In the genomic region with DNA sequence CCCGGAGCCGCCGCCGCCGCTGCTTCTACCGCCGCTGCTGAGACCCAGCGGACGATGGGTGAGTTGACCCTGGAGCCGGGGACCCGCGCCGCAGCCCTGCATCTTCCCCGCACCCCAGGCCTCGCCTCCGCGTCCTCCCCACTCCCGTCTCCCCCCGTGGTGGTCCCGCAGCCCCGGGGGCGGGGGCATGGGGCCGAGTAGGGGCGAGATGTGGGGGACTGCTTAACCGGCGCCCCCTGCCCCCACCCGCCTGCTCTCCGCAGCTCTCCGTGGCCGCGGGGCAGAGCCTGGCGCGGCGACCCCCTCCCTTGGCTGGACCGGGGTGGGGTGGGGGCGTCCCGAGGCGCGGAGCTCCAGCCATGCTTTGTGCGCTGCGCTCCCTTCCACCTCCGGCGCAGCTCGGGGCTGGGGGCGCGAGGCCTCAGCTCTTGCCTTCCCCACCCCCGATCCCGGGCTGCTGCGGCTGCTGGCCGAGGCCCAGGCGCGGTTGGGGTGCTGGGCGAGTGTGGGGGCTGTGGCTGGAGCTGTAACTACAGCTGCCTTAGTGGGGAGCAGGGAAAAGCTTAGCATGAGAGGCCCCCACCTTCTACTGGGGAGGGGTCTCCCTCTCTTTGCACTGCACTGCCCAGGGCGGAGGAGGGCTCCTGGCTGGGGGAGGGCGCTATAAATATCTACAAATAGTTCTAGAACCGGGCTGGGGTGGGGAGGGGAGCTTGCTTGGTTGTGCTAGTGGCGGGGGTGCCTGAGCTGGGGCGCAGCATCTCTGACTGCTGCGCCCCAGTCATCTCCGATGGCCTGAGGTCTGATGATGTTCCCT, we compare ENCODE assay signal across 8 mouse cellular contexts. TPM values are rescaled to one million over a fixed set of nuclear protein-coding genes. Genes with fewer than 3 reads are reported as not detected.
DNase-seq lines count a peak whose midpoint lies in the region; ATAC-seq and TF ChIP-seq lines count a peak whose summit lies in the region.

No protein-coding gene starts in this region.

- no peak for DNase-seq in kidney, postnatal 0 days (ENCODE audit: low spot score)
- no peak for DNase-seq in kidney, postnatal 14 days
- DNase-seq in brain, adult 2 months (ENCODE audit: low read depth, low spot score): peak; percentile 74
- peak; percentile 56 to 64 for DNase-seq in layer of hippocampus, adult 2 months (ENCODE audit: low spot score in 2 of 2)

- H3K4me1 ChIP-seq in kidney, postnatal 0 days (replicated peaks; ENCODE audit: insufficient read depth, low read length): peaks cover 5% of the 10 kb centered on the region; the same call in 1 of the 2 replicates
- peaks cover 47% of the 10 kb centered on the region for H3K4me1 ChIP-seq in embryonic facial prominence, embryonic 13.5 days
- H3K4me1 ChIP-seq in midbrain, embryonic 12.5 days: peaks cover 31% of the 10 kb centered on the region

- no peaks in the 10 kb centered on the region for H3K36me3 ChIP-seq in kidney, postnatal 0 days (ENCODE audit: insufficient read depth, low read length)
- H3K36me3 ChIP-seq in embryonic facial prominence, embryonic 13.5 days: no peaks in the 10 kb centered on the region
- H3K36me3 ChIP-seq in midbrain, embryonic 12.5 days: no peaks in the 10 kb centered on the region

- H3K4me2 ChIP-seq in kidney, postnatal 0 days (ENCODE audit: low read length): peak overlapping the region; percentile 97
- peak overlapping the region; percentile 72 for H3K4me2 ChIP-seq in embryonic facial prominence, embryonic 13.5 days
- H3K4me2 ChIP-seq in midbrain, embryonic 12.5 days (replicated peaks): peak overlapping the region; percentile 83

- 0% methylated on average over 44 of the region's 60 CpGs for WGBS in kidney, postnatal 0 days
- under 1% methylated on average over 60 of the region's 60 CpGs for WGBS in embryonic facial prominence, embryonic 13.5 days
- WGBS in midbrain, embryonic 12.5 days: under 1% methylated on average over 51 of the region's 60 CpGs

- no peaks in the 10 kb centered on the region for H3K27me3 ChIP-seq in kidney, postnatal 0 days (ENCODE audit: insufficient read depth, low read length)
- H3K27me3 ChIP-seq in embryonic facial prominence, embryonic 13.5 days: no peaks in the 10 kb centered on the region
- H3K27me3 ChIP-seq in midbrain, embryonic 12.5 days: peaks cover 19% of the 10 kb centered on the region; the same call in 1 of the 2 replicates

- H3K9me3 ChIP-seq in kidney, postnatal 0 days (replicated peaks; ENCODE audit: low read length): no peaks in the 10 kb centered on the region
- H3K9me3 ChIP-seq in embryonic facial prominence, embryonic 13.5 days: no peaks in the 10 kb centered on the region
- no peaks in the 10 kb centered on the region for H3K9me3 ChIP-seq in midbrain, embryonic 12.5 days

- ATAC-seq in kidney, postnatal 0 days (replicated peaks; ENCODE audit: low FRiP score, low read depth): no peak; the same call in 1 of the 2 replicates
- ATAC-seq in embryonic facial prominence, embryonic 13.5 days (ENCODE audit: insufficient number of reproducible peaks, insufficient read depth, low FRiP score, low TSS enrichment, low read depth): peak; percentile 48
- peak; percentile 83 for ATAC-seq in midbrain, embryonic 12.5 days (ENCODE audit: low FRiP score, low read depth)
- no peak for ATAC-seq in activated CD4-positive, CD25-positive, alpha-beta regulatory T cell, adult 4 months
- ATAC-seq in erythroid progenitor cell, adult 5-6 weeks (replicated peaks; ENCODE audit: low FRiP score, poor library complexity, severe bottlenecking): no peak

- peak overlapping the region; percentile 57 for H3K27ac ChIP-seq in kidney, postnatal 0 days
- peak overlapping the region; percentile 92 for H3K27ac ChIP-seq in embryonic facial prominence, embryonic 13.5 days
- H3K27ac ChIP-seq in layer of hippocampus, adult 2 months: peak overlapping the region; percentile 100
- H3K27ac ChIP-seq in midbrain, embryonic 12.5 days (replicated peaks): peak overlapping the region; percentile 94

- H3K4me3 ChIP-seq in kidney, postnatal 0 days (replicated peaks; ENCODE audit: low read depth, low read length): peak overlapping the region; percentile 84
- peak overlapping the region; percentile 91 for H3K4me3 ChIP-seq in embryonic facial prominence, embryonic 13.5 days
- peak overlapping the region; percentile 90 for H3K4me3 ChIP-seq in layer of hippocampus, adult 2 months
- peak overlapping the region; percentile 98 for H3K4me3 ChIP-seq in midbrain, embryonic 12.5 days

- no peak for TF ChIP-seq CTCF in kidney, postnatal 0 days (IDR thresholded peaks at IDR 0.05; ENCODE audit: low read depth)
- no peak for TF ChIP-seq CTCF in layer of hippocampus, adult 2 months (conservative IDR thresholded peaks at IDR 0.05)

- H3K9ac ChIP-seq in kidney, postnatal 0 days (ENCODE audit: low read depth, low read length): peak overlapping the region; percentile 81
- H3K9ac ChIP-seq in embryonic facial prominence, embryonic 13.5 days: peak overlapping the region; percentile 96
- peak overlapping the region; percentile 99 for H3K9ac ChIP-seq in midbrain, embryonic 12.5 days (replicated peaks)

RNA-seq across cellular contexts. Expression of a gene that starts 0.5 kb away (rescaled TPM):
- polyA plus RNA-seq in kidney, postnatal 0 days (2015; fragmentation: Nextera tagmentation; extraction: Ambion mirVana): 6.7 and 7.4 TPM in 2 replicates
- 7.7 and 8.3 TPM in 2 replicates for polyA plus RNA-seq in embryonic facial prominence, embryonic 13.5 days (2015; fragmentation: Nextera tagmentation; extraction: Ambion mirVana)
- total RNA-seq in layer of hippocampus, adult 2 months (2021): 100 to 1,000 TPM; 109 to 115 TPM
- polyA plus RNA-seq in midbrain, embryonic 12.5 days (2016; fragmentation: Nextera tagmentation; extraction: Ambion mirVana): 11.8 and 13.1 TPM in 2 replicates
- under 1 TPM in 1 of 2 experiments, not detected in 1; 0.13 TPM for polyA plus RNA-seq in activated CD4-positive, CD25-positive, alpha-beta regulatory T cell, adult 4 months (2017; shearing (Covaris generic))
- not detected in 2 replicates for total RNA-seq in erythroid progenitor cell, adult 5-6 weeks (2015; ENCODE audit: low replicate concordance)
- total RNA-seq in erythroid progenitor cell, adult 5-6 weeks (2017; ENCODE audit: low replicate concordance): not detected in 2 replicates

RNA-seq across cellular contexts. Expression of a gene that starts 41.1 kb away (rescaled TPM):
- polyA plus RNA-seq in kidney, postnatal 0 days (2015; fragmentation: Nextera tagmentation; extraction: Ambion mirVana): 27.7 and 31.8 TPM in 2 replicates
- 47.7 and 48.0 TPM in 2 replicates for polyA plus RNA-seq in embryonic facial prominence, embryonic 13.5 days (2015; fragmentation: Nextera tagmentation; extraction: Ambion mirVana)
- 10 to 100 TPM; 28.2 to 30.2 TPM for total RNA-seq in layer of hippocampus, adult 2 months (2021)
- 41.9 and 43.6 TPM in 2 replicates for polyA plus RNA-seq in midbrain, embryonic 12.5 days (2016; fragmentation: Nextera tagmentation; extraction: Ambion mirVana)
- polyA plus RNA-seq in activated CD4-positive, CD25-positive, alpha-beta regulatory T cell, adult 4 months (2017; shearing (Covaris generic)): 10 to 100 TPM; 10.7 to 14.5 TPM
- total RNA-seq in erythroid progenitor cell, adult 5-6 weeks (2015; ENCODE audit: low replicate concordance): 8.6 and 9.2 TPM in 2 replicates
- total RNA-seq in erythroid progenitor cell, adult 5-6 weeks (2017; ENCODE audit: low replicate concordance): 22.5 and 26.3 TPM in 2 replicates

RNA-seq across cellular contexts. Expression of a gene that starts 59.8 kb away (rescaled TPM):
- 19.9 and 20.5 TPM in 2 replicates for polyA plus RNA-seq in kidney, postnatal 0 days (2015; fragmentation: Nextera tagmentation; extraction: Ambion mirVana)
- polyA plus RNA-seq in embryonic facial prominence, embryonic 13.5 days (2015; fragmentation: Nextera tagmentation; extraction: Ambion mirVana): 31.5 and 34.4 TPM in 2 replicates
- 10 to 100 TPM; 31.0 to 32.2 TPM for total RNA-seq in layer of hippocampus, adult 2 months (2021)
- 46.4 and 50.7 TPM in 2 replicates for polyA plus RNA-seq in midbrain, embryonic 12.5 days (2016; fragmentation: Nextera tagmentation; extraction: Ambion mirVana)
- polyA plus RNA-seq in activated CD4-positive, CD25-positive, alpha-beta regulatory T cell, adult 4 months (2017; shearing (Covaris generic)): 10 to 100 TPM; 29.3 to 37.0 TPM
- total RNA-seq in erythroid progenitor cell, adult 5-6 weeks (2015; ENCODE audit: low replicate concordance): 15.5 and 18.9 TPM in 2 replicates
- 18.1 and 23.0 TPM in 2 replicates for total RNA-seq in erythroid progenitor cell, adult 5-6 weeks (2017; ENCODE audit: low replicate concordance)

Comparison
In these comparisons a context has a peak if more than half of its experiments do, and no peak if none do; other contexts are left out.
1. ATAC-seq: peak in embryonic facial prominence, embryonic 13.5 days (single experiment) and midbrain, embryonic 12.5 days (single experiment); none in kidney, postnatal 0 days (single experiment), activated CD4-positive, CD25-positive, alpha-beta regulatory T cell, adult 4 months (single experiment) and erythroid progenitor cell, adult 5-6 weeks (single experiment).
2. DNase-seq: peak in brain, adult 2 months (single experiment) and layer of hippocampus, adult 2 months (2 of 2); none in kidney, postnatal 0 days (single experiment) and kidney, postnatal 14 days (single experiment).
3. Peak in every context shown above with its lines, with median percentiles within 50 percentile points of each other: H3K27ac ChIP-seq, H3K4me2 ChIP-seq, H3K4me3 ChIP-seq and H3K9ac ChIP-seq.